Mouse (Mus musculus) CD4-positive, CD25-positive, alpha-beta regulatory T cell, adult 2 months (primary cell): Measurements from ENCODE around the gene Fgf6.

Source experiments
- DNase-seq: peaks from one replicate; pipeline ENCODE4 v3.0.0-alpha.2; 2012; ENCODE audit warnings: low read depth, low spot score

Gene Fgf6

GRCm38 (mm10) chr6:127014906-127015770 is at the start of gene Fgf6:
Gene Fgf6, plus strand, starts transcription at chr6:127015586.
- no peak for DNase-seq

GRCm38 (mm10) chr6:126966241-126967026 is 49.0 kb upstream of the Fgf6 start:
- DNase-seq: no peak

- DNase-seq: no peak
Measured at GRCm38 (mm10) chr6:126981539-126982234, 33.7 kb upstream of the Fgf6 start.

GRCm38 (mm10) chr6:126993676-126994075 is 21.7 kb upstream of the Fgf6 start:
- DNase-seq: no peak

- peak; percentile 13 for DNase-seq
Measured at GRCm38 (mm10) chr6:126995494-126995893, 19.9 kb upstream of the Fgf6 start.

- DNase-seq: no peak
Measured at GRCm38 (mm10) chr6:126996399-126996798, 19.0 kb upstream of the Fgf6 start.

GRCm38 (mm10) chr6:127005646-127006045 is 9.7 kb upstream of the Fgf6 start:
- DNase-seq: no peak

- no peak for DNase-seq
Measured at GRCm38 (mm10) chr6:127006551-127006950, 8.8 kb upstream of the Fgf6 start.

- DNase-seq: no peak
Measured at GRCm38 (mm10) chr6:127010021-127010420, 5.4 kb upstream of the Fgf6 start.

GRCm38 (mm10) chr6:127011947-127012535 is 3.3 kb upstream of the Fgf6 start:
- DNase-seq: no peak

- no peak for DNase-seq
Measured at GRCm38 (mm10) chr6:127019254-127019653, 3.9 kb downstream of the Fgf6 start.

- DNase-seq: no peak
Measured at GRCm38 (mm10) chr6:127020431-127020830, 5.0 kb downstream of the Fgf6 start.

GRCm38 (mm10) chr6:127024836-127025235 is 9.4 kb downstream of the Fgf6 start:
- DNase-seq: no peak

- peak; percentile 66 for DNase-seq
Measured at GRCm38 (mm10) chr6:127034760-127035159, 19.4 kb downstream of the Fgf6 start.

- DNase-seq: no peak
Measured at GRCm38 (mm10) chr6:127044909-127045308, 29.5 kb downstream of the Fgf6 start.

- DNase-seq: no peak
Measured at GRCm38 (mm10) chr6:127050847-127051246, 35.5 kb downstream of the Fgf6 start.

- no peak for DNase-seq
Measured at GRCm38 (mm10) chr6:127056990-127057588, 41.7 kb downstream of the Fgf6 start.

- DNase-seq: no peak
Measured at GRCm38 (mm10) chr6:127059975-127060374, 44.6 kb downstream of the Fgf6 start.

GRCm38 (mm10) chr6:127063915-127064314 is 48.5 kb downstream of the Fgf6 start:
- no peak for DNase-seq

GRCm38 (mm10) chr6:127064815-127065214 is 49.4 kb downstream of the Fgf6 start:
- DNase-seq: no peak

- no peak for DNase-seq
Measured at GRCm38 (mm10) chr6:127072817-127073216, 57.4 kb downstream of the Fgf6 start, which contains the start of gene Fgf23. Gene Fgf23, plus strand, starts transcription at chr6:127072902.
